Mouse (Mus musculus): ENCODE measurements around the gene Lhfpl2. TPM values are rescaled to one million over a fixed set of nuclear protein-coding genes. Genes with fewer than 3 reads are reported as not detected.

Gene Lhfpl2
- total RNA-seq, 2 experiments from 2014 or later, result 59.1 to 60.8 TPM

GRCm38 (mm10) chr13:94095202-94095601 is 37.6 kb downstream of the Lhfpl2 start:
- no peak for DNase-seq (ENCODE audit: low spot score in 2 of 2)

- DNase-seq (ENCODE audit: low spot score in 2 of 2), result no peak
These were observed 40.1 kb downstream of the Lhfpl2 start for GRCm38 (mm10) chr13:94097667-94098066.

- no peak for DNase-seq (ENCODE audit: low spot score in 2 of 2)
These were observed 40.9 kb downstream of the Lhfpl2 start for GRCm38 (mm10) chr13:94098369-94099084.

- DNase-seq (ENCODE audit: low spot score in 2 of 2), result no peak
These were observed 41.5 kb downstream of the Lhfpl2 start for GRCm38 (mm10) chr13:94099087-94099486.

GRCm38 (mm10) chr13:94100361-94100760 is 42.8 kb downstream of the Lhfpl2 start:
- no peak for DNase-seq (ENCODE audit: low spot score in 2 of 2)

GRCm38 (mm10) chr13:94101020-94101571 is 43.5 kb downstream of the Lhfpl2 start:
- no peak for DNase-seq (ENCODE audit: low spot score in 2 of 2)

GRCm38 (mm10) chr13:94104866-94105475 is 47.4 kb downstream of the Lhfpl2 start:
- no peak for DNase-seq (ENCODE audit: low spot score in 2 of 2)

GRCm38 (mm10) chr13:94106431-94106830 is 48.8 kb downstream of the Lhfpl2 start:
- no peak for DNase-seq (ENCODE audit: low spot score in 2 of 2)

GRCm38 (mm10) chr13:94106983-94107382 is 49.4 kb downstream of the Lhfpl2 start:
- DNase-seq (ENCODE audit: low spot score in 2 of 2), result no peak

GRCm38 (mm10) chr13:94110556-94110955 is 53.0 kb downstream of the Lhfpl2 start:
- no peak for DNase-seq (ENCODE audit: low spot score in 2 of 2)

GRCm38 (mm10) chr13:94115476-94115875 is 57.9 kb downstream of the Lhfpl2 start:
- DNase-seq (ENCODE audit: low spot score in 2 of 2), result no peak

GRCm38 (mm10) chr13:94116705-94117410 is 59.3 kb downstream of the Lhfpl2 start:
- DNase-seq (ENCODE audit: low spot score in 2 of 2), result no peak

- no peak for DNase-seq (ENCODE audit: low spot score in 2 of 2)
These were observed 59.9 kb downstream of the Lhfpl2 start for GRCm38 (mm10) chr13:94117522-94117921.

GRCm38 (mm10) chr13:94118091-94118490 is 60.5 kb downstream of the Lhfpl2 start:
- no peak for DNase-seq (ENCODE audit: low spot score in 2 of 2)

GRCm38 (mm10) chr13:94119309-94119708 is 61.7 kb downstream of the Lhfpl2 start:
- DNase-seq (ENCODE audit: low spot score in 2 of 2), result no peak

- DNase-seq (ENCODE audit: low spot score in 2 of 2), result no peak
These were observed 65.4 kb downstream of the Lhfpl2 start for GRCm38 (mm10) chr13:94122703-94123592.

- DNase-seq (ENCODE audit: low spot score in 2 of 2), result no peak
These were observed 72.8 kb downstream of the Lhfpl2 start for GRCm38 (mm10) chr13:94130394-94130793.

GRCm38 (mm10) chr13:94131135-94131534 is 73.5 kb downstream of the Lhfpl2 start:
- DNase-seq (ENCODE audit: low spot score in 2 of 2), result no peak

GRCm38 (mm10) chr13:94132187-94132995 is 74.8 kb downstream of the Lhfpl2 start:
- DNase-seq (ENCODE audit: low spot score in 2 of 2), result no peak

- DNase-seq (ENCODE audit: low spot score in 2 of 2), result no peak
These were observed 77.0 kb downstream of the Lhfpl2 start for GRCm38 (mm10) chr13:94134646-94135045.

Data from adrenal gland, postnatal 4 days (tissue).